Mouse (Mus musculus): ENCODE data around the gene Fyb2.

- TF ChIP-seq POLR2A (IDR thresholded peaks at IDR 0.05; ENCODE audit: extremely low read depth, insufficient read depth, low read length) = no peak
- TF ChIP-seq CTCF (IDR thresholded peaks at IDR 0.05; ENCODE audit: extremely low read depth, insufficient read depth, low read length) = no peak
Measured at GRCm38 (mm10) chr4:105027278-105027677, 114.0 kb downstream of the Fyb2 start.
